Mouse (Mus musculus) left cerebral cortex, postnatal 25 days (tissue): ENCODE measurements around the gene F2rl1. TPM values are rescaled to one million over a fixed set of nuclear protein-coding genes. Genes with fewer than 3 reads are reported as not detected.

Experiments
- DNase-seq, 2 experiments: peaks; one replicate each; pipeline ENCODE4 v3.0.0; 2022; ENCODE audit warnings: low spot score in 2 of 2, mixed read lengths in 1 of 2
- intact Hi-C: fragments of 180-260 bp; cut with DNase I; formaldehyde crosslinking; loops from one replicate; pipeline ENCODE4 v1.15.1; 2025
- total RNA-seq, 2 experiments: library from RNA; stranded (reverse); gene quantifications; 2 replicates each; pipeline ENCODE4 v1.2.3; 2021

Gene F2rl1
- total RNA-seq, result under 1 TPM; 0.21 to 0.30 TPM

GRCm38 (mm10) chr13:95524674-95525491 is at the start of gene F2rl1:
Gene F2rl1, minus strand, starts transcription at chr13:95525227.
- no peak for DNase-seq

GRCm38 (mm10) chr13:95570877-95571276 is 45.9 kb upstream of the F2rl1 start:
- no peak for DNase-seq
- intact Hi-C loops, result no loop called here

More at GRCm38 (mm10) chr13:95524674-95525491, at the start of gene F2rl1:
- intact Hi-C loops, result no loop called here

- DNase-seq, result no peak
- intact Hi-C loops, result loop anchor here (10.0 kb wide), 1 partner anchor 385 kb away; no protein-coding TSS in a partner anchor
Observed at GRCm38 (mm10) chr13:95569326-95569725, 44.3 kb upstream of the F2rl1 start.

- intact Hi-C loops, result loop anchor here (10.0 kb wide), 1 partner anchor 386 kb away; no protein-coding TSS in a partner anchor
- no peak for DNase-seq
Observed at GRCm38 (mm10) chr13:95568336-95568735, 43.3 kb upstream of the F2rl1 start.

GRCm38 (mm10) chr13:95566841-95567551 is 42.0 kb upstream of the F2rl1 start:
- DNase-seq, result no peak
- intact Hi-C loops, result loop anchor here (10.0 kb wide), 1 partner anchor 388 kb away; no protein-coding TSS in a partner anchor

GRCm38 (mm10) chr13:95563693-95564092 is 38.7 kb upstream of the F2rl1 start:
- DNase-seq, result peak; percentile 81 to 83
- intact Hi-C loops, result loop anchor here (1.0 to 10.0 kb wide), 3 partner anchors 104 to 391 kb away; no protein-coding TSS in a partner anchor

- DNase-seq, result peak in 1 of 2 experiments; percentile 7
Observed at GRCm38 (mm10) chr13:95563066-95563610, 38.1 kb upstream of the F2rl1 start.

GRCm38 (mm10) chr13:95557326-95557725 is 32.3 kb upstream of the F2rl1 start:
- no peak for DNase-seq
- intact Hi-C loops, result no loop called here

More at GRCm38 (mm10) chr13:95563066-95563610, 38.1 kb upstream of the F2rl1 start:
- intact Hi-C loops, result loop anchor here (1.0 to 10.0 kb wide), 2 partner anchors 104 to 392 kb away; no protein-coding TSS in a partner anchor

- no peak for DNase-seq
- intact Hi-C loops, result no loop called here
Observed at GRCm38 (mm10) chr13:95553885-95554492, 29.0 kb upstream of the F2rl1 start.

- intact Hi-C loops, result no loop called here
- DNase-seq, result no peak
Observed at GRCm38 (mm10) chr13:95550636-95551370, 25.8 kb upstream of the F2rl1 start.

- no peak for DNase-seq
- intact Hi-C loops, result no loop called here
Observed at GRCm38 (mm10) chr13:95549421-95549820, 24.4 kb upstream of the F2rl1 start.

GRCm38 (mm10) chr13:95548856-95549255 is 23.8 kb upstream of the F2rl1 start:
- intact Hi-C loops, result no loop called here
- peak in 1 of 2 experiments; percentile 24 for DNase-seq

- intact Hi-C loops, result no loop called here
- peak in 1 of 2 experiments; percentile 17 for DNase-seq
Observed at GRCm38 (mm10) chr13:95548291-95548789, 23.3 kb upstream of the F2rl1 start.

GRCm38 (mm10) chr13:95547090-95547611 is 22.1 kb upstream of the F2rl1 start:
- DNase-seq, result no peak
- intact Hi-C loops, result no loop called here

- DNase-seq, result no peak
- intact Hi-C loops, result no loop called here
Observed at GRCm38 (mm10) chr13:95546251-95546650, 21.2 kb upstream of the F2rl1 start.

- no peak for DNase-seq
- intact Hi-C loops, result no loop called here
Observed at GRCm38 (mm10) chr13:95545729-95546186, 20.7 kb upstream of the F2rl1 start.

- intact Hi-C loops, result no loop called here
- DNase-seq, result no peak
Observed at GRCm38 (mm10) chr13:95538021-95538420, 13.0 kb upstream of the F2rl1 start.

- no peak for DNase-seq
- intact Hi-C loops, result no loop called here
Observed at GRCm38 (mm10) chr13:95536117-95536493, 11.1 kb upstream of the F2rl1 start.
